Mouse (Mus musculus) embryonic facial prominence, embryonic 12.5 days (tissue): ENCODE data around the gene Ctla4. TPM values are rescaled to one million over a fixed set of nuclear protein-coding genes. Genes with fewer than 3 reads are reported as not detected.

Experiments used
- ATAC-seq: fragments of 200-750 bp; cut with Nextera tagmentation; 2 replicates; pipeline ENCODE4 v1.8.0; 2017; ENCODE audit not compliant: insufficient number of reproducible peaks, insufficient read depth, low FRiP score, low TSS enrichment
- H3K27ac ChIP-seq: fragments of 300-500 bp; sonication (generic); 2 replicates; pipeline ENCODE4 v1.5.1; 2016; ENCODE audit warnings: mild to moderate bottlenecking
- H3K27me3 ChIP-seq: fragments of 300-500 bp; sonication (generic); 2 replicates; pipeline ENCODE4 v1.6.1; 2016; ENCODE audit warnings: mild to moderate bottlenecking, moderate library complexity
- H3K36me3 ChIP-seq: fragments of 300-500 bp; sonication (generic); 2 replicates; pipeline ENCODE4 v1.6.1; 2016; ENCODE audit warnings: mild to moderate bottlenecking
- H3K4me1 ChIP-seq: fragments of 300-500 bp; sonication (generic); 2 replicates; pipeline ENCODE4 v1.6.1; 2016
- H3K4me2 ChIP-seq: fragments of 300-500 bp; sonication (generic); replicated peaks from 2 replicates; pipeline ENCODE4 v1.6.1; 2016; ENCODE audit warnings: mild to moderate bottlenecking, moderate library complexity
- H3K4me3 ChIP-seq: fragments of 300-500 bp; sonication (generic); 2 replicates; pipeline ENCODE4 v1.5.1; 2016; ENCODE audit warnings: mild to moderate bottlenecking
- H3K9ac ChIP-seq: fragments of 300-500 bp; sonication (generic); 2 replicates; pipeline ENCODE4 v1.6.1; 2016; ENCODE audit warnings: mild to moderate bottlenecking, moderate library complexity
- H3K9me3 ChIP-seq: fragments of 300-500 bp; sonication (generic); 2 replicates; pipeline ENCODE4 v1.6.1; 2016; ENCODE audit warnings: mild to moderate bottlenecking, moderate library complexity
- WGBS: fragments of 180-500 bp; shearing (Covaris S2); methylation state at CpG from one replicate; pipeline ENCODE4 v1.1.7; 2016; 5-methylcytosine and 5-hydroxymethylcytosine counted together
- polyA plus RNA-seq: library from polyadenylated mRNA; unstranded; fragments of >200 nt; fragmentation: Nextera tagmentation; extraction: Ambion mirVana; gene quantifications from 2 replicates; pipeline ENCODE4 v1.2.1, GENCODE M21; 2016

Ctla4 gene
- polyA plus RNA-seq, result not detected in 2 replicates

DNA sequence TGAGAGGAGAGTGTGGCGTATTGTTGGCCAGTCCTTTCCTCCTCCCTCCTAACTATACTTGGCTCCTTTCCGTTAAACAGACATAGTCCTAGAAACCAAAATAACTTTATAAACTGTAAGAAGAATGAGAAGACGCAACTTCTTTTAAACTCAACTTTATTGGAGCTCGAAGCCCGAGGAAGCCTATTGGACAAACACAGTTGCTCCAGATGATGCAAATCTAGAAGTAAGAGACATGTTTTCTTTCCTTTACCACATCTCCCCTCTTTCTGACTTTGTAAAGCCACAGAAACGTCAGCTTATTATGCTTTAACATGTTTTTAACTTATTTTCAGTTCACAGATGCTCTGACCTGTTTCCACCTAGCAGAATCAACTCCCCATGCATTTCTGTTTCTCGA is at the start of gene Ctla4:
TSS of gene Ctla4 (plus strand) at position 20 of the 400 bp plus-strand sequence.
- Histone ChIP-seq H3K4me3 (no peak within 1 kb of the TSS), H3K9me3 (no peaks in the 10 kb centered on the region), H3K27me3 (no peaks in the 10 kb centered on the region), H3K4me2 (no peak within 1 kb of the TSS), H3K27ac (no peak within 1 kb of the TSS), H3K36me3 (no peaks in the 10 kb centered on the region), H3K4me1 (no peaks in the 10 kb centered on the region), H3K9ac (no peak within 1 kb of the TSS)
- WGBS, result 83% methylated on average over 7 of the region's 7 CpGs
- no peak for ATAC-seq

DNA sequence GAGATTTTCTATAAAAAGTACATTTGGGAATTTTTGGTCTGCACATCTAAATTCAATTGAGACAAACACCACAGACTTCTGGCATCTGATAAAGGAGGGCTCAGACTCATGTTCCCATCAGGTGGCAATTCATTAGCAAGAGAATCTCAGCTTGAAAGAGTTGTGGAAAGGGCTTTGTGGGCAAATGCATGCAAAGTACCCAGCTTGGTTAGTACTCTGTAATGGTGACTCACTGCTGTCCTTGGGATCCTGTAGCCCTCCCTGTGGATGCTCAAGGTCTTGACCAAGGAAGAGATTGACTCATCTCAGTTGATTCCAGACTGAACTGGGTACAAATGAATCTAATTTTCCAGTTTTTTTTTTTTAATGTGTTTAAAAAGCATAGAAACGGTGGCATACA is 47.6 kb upstream of the Ctla4 start:
- H3K27ac ChIP-seq, result no peak overlapping the region
- WGBS, result 85% methylated on average over 1 of the region's 1 CpGs
- H3K27me3 ChIP-seq, result no peaks in the 10 kb centered on the region
- no peaks in the 10 kb centered on the region for H3K4me1 ChIP-seq
- no peak overlapping the region for H3K9ac ChIP-seq
- H3K9me3 ChIP-seq, result no peaks in the 10 kb centered on the region
- H3K4me3 ChIP-seq, result no peak overlapping the region
- no peak for ATAC-seq
- H3K4me2 ChIP-seq, result no peak overlapping the region
- no peaks in the 10 kb centered on the region for H3K36me3 ChIP-seq

DNA sequence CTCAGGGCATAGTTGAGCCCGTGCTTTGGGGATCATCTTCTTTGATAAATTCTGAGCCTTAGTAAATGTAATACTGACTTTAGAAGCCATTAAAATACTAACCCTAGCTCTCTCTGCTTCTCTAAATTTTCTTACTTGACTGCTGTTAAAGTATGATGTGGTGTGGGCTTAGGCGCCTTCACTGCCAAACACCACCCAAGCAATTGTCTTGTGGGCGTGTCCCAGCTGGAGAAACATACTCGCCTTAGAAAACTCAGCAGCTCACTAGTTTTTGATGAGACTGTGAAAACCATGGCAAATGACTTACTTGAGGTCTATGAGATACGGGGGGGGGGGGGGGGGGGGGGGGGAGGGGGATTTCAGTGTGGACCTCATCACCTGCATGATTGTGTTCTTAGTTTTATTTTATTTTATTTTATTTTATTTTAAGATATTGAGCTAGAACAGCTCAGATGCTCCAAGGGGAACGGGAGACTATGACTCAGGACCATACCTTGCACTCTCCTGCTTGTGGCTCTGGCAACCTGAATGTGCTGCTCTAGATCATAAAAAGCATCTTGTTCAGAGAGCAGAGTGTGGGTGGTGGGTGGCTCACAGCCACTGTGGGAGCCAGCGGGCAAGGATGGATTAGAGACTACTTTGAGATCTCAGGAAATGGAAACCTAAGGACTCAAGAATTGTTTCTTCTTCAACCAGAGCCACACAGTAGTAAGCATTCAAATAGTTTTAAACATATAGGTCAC is 41.3 kb upstream of the Ctla4 start:
- Histone ChIP-seq H3K27me3 (no peaks in the 10 kb centered on the region), H3K4me2 (no peak overlapping the region), H3K27ac (no peak overlapping the region), H3K36me3 (no peaks in the 10 kb centered on the region), H3K4me1 (no peaks in the 10 kb centered on the region), H3K9me3 (no peaks in the 10 kb centered on the region), H3K9ac (no peak overlapping the region), H3K4me3 (no peak overlapping the region)
- no peak for ATAC-seq
- WGBS, result 91% methylated on average over 6 of the region's 7 CpGs

DNA sequence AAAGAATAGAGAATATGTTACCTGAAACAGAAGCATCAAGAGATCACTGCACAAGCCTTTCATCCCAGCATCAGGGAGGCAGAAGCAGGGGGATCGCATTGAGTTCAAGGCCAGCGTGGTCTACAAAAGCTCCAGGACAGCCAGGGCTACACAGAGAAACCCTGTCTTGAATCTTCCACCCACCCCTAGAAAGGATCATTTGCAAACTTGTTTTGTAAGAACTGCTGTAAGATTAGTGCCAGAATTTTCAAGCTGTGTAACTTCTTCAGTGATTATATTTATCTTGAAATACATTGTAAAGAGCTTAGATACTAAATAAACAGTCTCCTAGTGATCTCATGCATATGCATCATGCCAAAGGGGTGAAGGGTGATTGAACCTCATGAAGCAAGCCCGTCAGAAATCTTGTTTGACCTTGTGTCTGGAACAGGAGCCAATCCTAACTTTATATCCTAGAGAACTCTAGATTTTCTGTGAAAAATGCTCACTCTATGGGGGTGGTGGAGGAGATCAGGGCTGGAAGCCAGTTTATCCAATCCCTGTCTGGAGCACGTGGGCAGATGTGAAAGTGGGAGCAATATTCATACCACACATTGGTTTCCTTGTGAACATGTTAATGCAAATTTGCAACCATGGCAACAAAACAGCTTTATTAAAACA is 40.1 kb upstream of the Ctla4 start:
- Histone ChIP-seq H3K27me3 (no peaks in the 10 kb centered on the region), H3K36me3 (no peaks in the 10 kb centered on the region), H3K4me3 (no peak overlapping the region), H3K9me3 (no peaks in the 10 kb centered on the region), H3K4me2 (no peak overlapping the region), H3K27ac (no peak overlapping the region), H3K9ac (no peak overlapping the region), H3K4me1 (no peaks in the 10 kb centered on the region)
- ATAC-seq, result no peak
- WGBS, result 74% methylated on average over 4 of the region's 4 CpGs

GRCm38 (mm10) chr1:60849112-60849511 is 37.7 kb upstream of the Ctla4 start:
- Histone ChIP-seq H3K4me2 (no peak overlapping the region), H3K27me3 (no peaks in the 10 kb centered on the region), H3K4me1 (no peaks in the 10 kb centered on the region; the same call in 1 of the 2 replicates), H3K4me3 (no peak overlapping the region), H3K27ac (no peak overlapping the region), H3K9me3 (no peaks in the 10 kb centered on the region), H3K9ac (no peak overlapping the region), H3K36me3 (no peaks in the 10 kb centered on the region)
- WGBS, result 91% methylated on average over 2 of the region's 2 CpGs
- no peak for ATAC-seq

- H3K4me3 ChIP-seq, result no peak overlapping the region
- H3K4me2 ChIP-seq, result no peak overlapping the region
- H3K27me3 ChIP-seq, result no peaks in the 10 kb centered on the region
- ATAC-seq, result no peak
- H3K27ac ChIP-seq, result no peak overlapping the region
- H3K9me3 ChIP-seq, result no peaks in the 10 kb centered on the region
- H3K36me3 ChIP-seq, result no peaks in the 10 kb centered on the region
- H3K9ac ChIP-seq, result no peak overlapping the region
- 92% methylated on average over 4 of the region's 4 CpGs for WGBS
- H3K4me1 ChIP-seq, result no peaks in the 10 kb centered on the region; the same call in 1 of the 2 replicates
These were observed 37.0 kb upstream of the Ctla4 start for GRCm38 (mm10) chr1:60849816-60850215.

GRCm38 (mm10) chr1:60851041-60851781 is 35.6 kb upstream of the Ctla4 start:
- Histone ChIP-seq H3K27me3 (no peaks in the 10 kb centered on the region), H3K4me1 (no peaks in the 10 kb centered on the region; the same call in 1 of the 2 replicates), H3K36me3 (no peaks in the 10 kb centered on the region), H3K27ac (no peak overlapping the region), H3K9ac (no peak overlapping the region), H3K9me3 (no peaks in the 10 kb centered on the region), H3K4me3 (no peak overlapping the region), H3K4me2 (no peak overlapping the region)
- 41% methylated on average over 8 of the region's 8 CpGs for WGBS
- ATAC-seq, result no peak

DNA sequence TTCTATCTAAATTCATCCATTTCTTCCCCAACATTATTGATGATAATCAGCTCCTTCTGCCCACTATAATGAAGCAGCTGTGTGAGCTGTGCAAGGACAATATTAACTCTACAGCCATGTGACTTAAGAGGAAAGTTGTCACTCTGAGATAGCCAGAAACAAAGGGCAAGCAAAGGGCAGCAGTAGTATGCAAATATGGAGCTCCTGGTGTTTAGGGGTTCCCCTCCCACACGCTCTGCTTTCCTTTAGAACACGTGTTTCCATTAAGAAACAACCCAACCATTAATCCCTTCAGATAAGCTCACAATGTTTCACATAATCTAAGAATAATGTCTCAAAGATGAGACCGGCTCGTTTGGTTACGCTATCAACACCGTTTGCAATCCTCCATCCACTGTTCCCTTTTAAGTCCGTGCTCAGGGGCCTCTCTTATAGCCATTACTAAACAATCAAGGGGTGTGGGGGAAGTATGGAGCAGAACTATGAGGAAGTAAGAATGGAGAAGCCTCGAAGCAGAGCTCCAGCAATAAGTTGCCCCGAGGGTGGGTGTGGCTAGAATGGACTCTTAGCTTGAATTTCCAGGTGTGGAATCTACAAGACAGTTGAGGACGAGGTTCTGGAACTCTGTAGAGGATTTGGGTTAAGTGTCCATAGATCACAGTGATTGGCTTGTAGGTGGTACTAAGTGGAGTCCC is 34.6 kb upstream of the Ctla4 start:
- Histone ChIP-seq H3K4me2 (no peak overlapping the region), H3K36me3 (no peaks in the 10 kb centered on the region), H3K9me3 (no peaks in the 10 kb centered on the region), H3K27ac (no peak overlapping the region), H3K27me3 (no peaks in the 10 kb centered on the region), H3K4me1 (no peaks in the 10 kb centered on the region; the same call in 1 of the 2 replicates), H3K4me3 (no peak overlapping the region), H3K9ac (no peak overlapping the region)
- ATAC-seq, result no peak
- 64% methylated on average over 10 of the region's 10 CpGs for WGBS

DNA sequence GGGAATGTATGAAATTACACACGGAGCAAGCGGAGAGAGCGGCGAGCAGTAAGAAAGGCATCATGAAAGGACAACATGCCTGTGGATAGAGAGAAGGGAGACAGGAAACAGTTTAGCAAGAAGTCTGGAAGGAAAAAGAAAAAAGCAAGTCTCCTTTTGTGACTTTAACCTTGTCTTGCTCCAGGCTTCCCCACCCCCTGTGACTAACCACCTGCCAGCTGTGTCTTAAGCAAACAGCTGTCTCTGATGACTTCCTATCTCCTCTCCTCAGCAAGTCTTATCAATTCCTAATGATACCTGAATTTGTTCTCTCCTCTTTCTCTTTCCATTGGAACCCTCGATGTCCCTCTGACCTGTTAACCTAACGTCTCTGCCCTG is 34.0 kb upstream of the Ctla4 start:
- no peak overlapping the region for H3K27ac ChIP-seq
- no peak overlapping the region for H3K4me3 ChIP-seq
- ATAC-seq, result no peak
- H3K4me2 ChIP-seq, result no peak overlapping the region
- H3K27me3 ChIP-seq, result no peaks in the 10 kb centered on the region
- no peaks in the 10 kb centered on the region for H3K9me3 ChIP-seq
- H3K9ac ChIP-seq, result no peak overlapping the region
- no peaks in the 10 kb centered on the region for H3K36me3 ChIP-seq
- H3K4me1 ChIP-seq, result no peaks in the 10 kb centered on the region; the same call in 1 of the 2 replicates
- WGBS, result 68% methylated on average over 6 of the region's 6 CpGs

- Histone ChIP-seq H3K4me2 (no peak overlapping the region), H3K4me3 (no peak overlapping the region), H3K27me3 (no peaks in the 10 kb centered on the region), H3K9ac (no peak overlapping the region), H3K4me1 (no peaks in the 10 kb centered on the region; the same call in 1 of the 2 replicates), H3K27ac (no peak overlapping the region), H3K36me3 (no peaks in the 10 kb centered on the region), H3K9me3 (no peaks in the 10 kb centered on the region)
- ATAC-seq, result no peak
- 35% methylated on average over 7 of the region's 7 CpGs for WGBS
These were observed 33.4 kb upstream of the Ctla4 start for GRCm38 (mm10) chr1:60853330-60853956.

GRCm38 (mm10) chr1:60853991-60854390 is 32.8 kb upstream of the Ctla4 start:
- no peaks in the 10 kb centered on the region; the same call in 1 of the 2 replicates for H3K4me1 ChIP-seq
- H3K36me3 ChIP-seq, result no peaks in the 10 kb centered on the region
- no peak for ATAC-seq
- H3K27me3 ChIP-seq, result no peaks in the 10 kb centered on the region
- H3K9ac ChIP-seq, result no peak overlapping the region
- no peak overlapping the region for H3K4me2 ChIP-seq
- H3K9me3 ChIP-seq, result no peaks in the 10 kb centered on the region
- no peak overlapping the region for H3K27ac ChIP-seq
- H3K4me3 ChIP-seq, result no peak overlapping the region
- WGBS, result 82% methylated on average over 5 of the region's 5 CpGs
